Mouse (Mus musculus): ENCODE measurements around the gene Acly. TPM values are rescaled to one million over a fixed set of nuclear protein-coding genes. Genes with fewer than 3 reads are reported as not detected.

Gene Acly
- polyA plus RNA-seq, 1 experiment from 2014 or later, result 255 TPM

- Histone ChIP-seq H3K9me3 (no peaks in the 10 kb centered on the region), H3K9ac (peak overlapping the region; percentile 94), H3K4me3 (peak overlapping the region; percentile 78), H3K27me3 (no peaks in the 10 kb centered on the region), H3K36me3 (peaks cover 37% of the 10 kb centered on the region), H3K4me2 (peak overlapping the region; percentile 90), H3K4me1 (replicated peaks) (peaks cover 51% of the 10 kb centered on the region), H3K27ac (no peak overlapping the region)
- ATAC-seq (ENCODE audit: low FRiP score), result no peak
- 42% methylated on average over 11 of the region's 11 CpGs for WGBS
Observed at GRCm38 (mm10) chr11:100524987-100525630, 2.7 kb downstream of the Acly start.

- H3K4me1 ChIP-seq (replicated peaks), result peaks cover 54% of the 10 kb centered on the region
- ATAC-seq (ENCODE audit: low FRiP score), result no peak
- H3K4me3 ChIP-seq, result peak overlapping the region; percentile 78
- H3K9me3 ChIP-seq, result no peaks in the 10 kb centered on the region
- 0 out of 2 replicates have a peak overlapping the region, but pooled peaks have one; percentile 94 for H3K9ac ChIP-seq
- no peak overlapping the region for H3K27ac ChIP-seq
- WGBS, result 83% methylated on average over 5 of the region's 5 CpGs
- H3K4me2 ChIP-seq, result peak overlapping the region; percentile 90
- H3K27me3 ChIP-seq, result no peaks in the 10 kb centered on the region
- peaks cover 44% of the 10 kb centered on the region for H3K36me3 ChIP-seq
Observed at GRCm38 (mm10) chr11:100524358-100524757, 3.4 kb downstream of the Acly start.

GRCm38 (mm10) chr11:100520838-100521237 is 7.0 kb downstream of the Acly start:
- no peak overlapping the region for H3K4me2 ChIP-seq
- peak overlapping the region; percentile 35; the same call in 1 of the 2 replicates for H3K9ac ChIP-seq
- WGBS, result 56% methylated on average over 15 of the region's 15 CpGs
- no peak overlapping the region for H3K4me3 ChIP-seq
- ATAC-seq (ENCODE audit: low FRiP score), result peak; percentile 52; the same call in 1 of the 2 replicates
- H3K27ac ChIP-seq, result peak overlapping the region; percentile 52
- no peaks in the 10 kb centered on the region for H3K9me3 ChIP-seq
- peaks cover 78% of the 10 kb centered on the region for H3K36me3 ChIP-seq
- H3K4me1 ChIP-seq (replicated peaks), result peaks cover 59% of the 10 kb centered on the region
- H3K27me3 ChIP-seq, result no peaks in the 10 kb centered on the region

DNA sequence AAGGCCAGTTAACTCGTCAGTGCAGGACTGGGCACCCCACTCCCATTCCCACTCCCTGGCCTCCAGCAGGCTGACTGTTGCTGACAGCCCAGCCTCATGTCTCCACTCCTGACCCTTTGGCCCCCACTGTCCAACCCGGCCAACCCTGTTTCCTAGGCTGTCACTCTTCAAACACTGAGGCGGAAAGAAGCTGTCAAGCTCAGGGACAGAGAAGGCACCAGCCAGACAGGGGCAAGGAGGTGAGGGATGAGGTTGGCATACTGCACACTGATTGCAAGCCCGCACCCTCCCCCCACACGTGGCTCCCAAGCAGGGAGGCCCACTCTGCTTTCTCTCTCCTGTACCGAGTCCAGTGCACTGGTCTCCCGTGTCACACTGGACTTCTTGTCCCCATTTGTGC is 8.6 kb downstream of the Acly start:
- Histone ChIP-seq H3K4me1 (replicated peaks) (peaks cover 42% of the 10 kb centered on the region), H3K9ac (no peak overlapping the region), H3K4me2 (no peak overlapping the region), H3K36me3 (peaks cover 95% of the 10 kb centered on the region), H3K9me3 (no peaks in the 10 kb centered on the region), H3K27ac (peak overlapping the region; percentile 44; the same call in 1 of the 2 replicates), H3K4me3 (no peak overlapping the region), H3K27me3 (no peaks in the 10 kb centered on the region)
- WGBS, result 79% methylated on average over 7 of the region's 7 CpGs
- ATAC-seq (ENCODE audit: low FRiP score), result no peak

GRCm38 (mm10) chr11:100518188-100518591 is 9.6 kb downstream of the Acly start:
- peaks cover 34% of the 10 kb centered on the region for H3K4me1 ChIP-seq (replicated peaks)
- H3K27ac ChIP-seq, result peak overlapping the region; percentile 44
- H3K27me3 ChIP-seq, result no peaks in the 10 kb centered on the region
- no peaks in the 10 kb centered on the region for H3K9me3 ChIP-seq
- peak; percentile 35 for ATAC-seq (ENCODE audit: low FRiP score)
- no peak overlapping the region for H3K4me3 ChIP-seq
- no peak overlapping the region for H3K9ac ChIP-seq
- H3K36me3 ChIP-seq, result peaks cover 99% of the 10 kb centered on the region
- H3K4me2 ChIP-seq, result no peak overlapping the region
- 52% methylated on average over 5 of the region's 5 CpGs for WGBS

- H3K9ac ChIP-seq, result no peak overlapping the region
- peak overlapping the region; percentile 35; the same call in 1 of the 2 replicates for H3K27ac ChIP-seq
- H3K27me3 ChIP-seq, result no peaks in the 10 kb centered on the region
- H3K36me3 ChIP-seq, result peaks cover 98% of the 10 kb centered on the region
- WGBS, result 72% methylated on average over 9 of the region's 9 CpGs
- peaks cover 34% of the 10 kb centered on the region for H3K4me1 ChIP-seq (replicated peaks)
- no peak overlapping the region for H3K4me3 ChIP-seq
- ATAC-seq (ENCODE audit: low FRiP score), result no peak
- no peak overlapping the region for H3K4me2 ChIP-seq
- H3K9me3 ChIP-seq, result no peaks in the 10 kb centered on the region
Observed at GRCm38 (mm10) chr11:100516291-100516690, 11.5 kb downstream of the Acly start.

- H3K36me3 ChIP-seq, result peaks cover 97% of the 10 kb centered on the region
- no peak overlapping the region for H3K4me2 ChIP-seq
- no peak overlapping the region for H3K4me3 ChIP-seq
- no peak overlapping the region for H3K27ac ChIP-seq
- no peak for ATAC-seq (ENCODE audit: low FRiP score)
- peaks cover 31% of the 10 kb centered on the region for H3K4me1 ChIP-seq (replicated peaks)
- H3K27me3 ChIP-seq, result no peaks in the 10 kb centered on the region
- 90% methylated on average over 9 of the region's 9 CpGs for WGBS
- H3K9me3 ChIP-seq, result no peaks in the 10 kb centered on the region
- no peak overlapping the region for H3K9ac ChIP-seq
Observed at GRCm38 (mm10) chr11:100515789-100516188, 12.0 kb downstream of the Acly start.

DNA sequence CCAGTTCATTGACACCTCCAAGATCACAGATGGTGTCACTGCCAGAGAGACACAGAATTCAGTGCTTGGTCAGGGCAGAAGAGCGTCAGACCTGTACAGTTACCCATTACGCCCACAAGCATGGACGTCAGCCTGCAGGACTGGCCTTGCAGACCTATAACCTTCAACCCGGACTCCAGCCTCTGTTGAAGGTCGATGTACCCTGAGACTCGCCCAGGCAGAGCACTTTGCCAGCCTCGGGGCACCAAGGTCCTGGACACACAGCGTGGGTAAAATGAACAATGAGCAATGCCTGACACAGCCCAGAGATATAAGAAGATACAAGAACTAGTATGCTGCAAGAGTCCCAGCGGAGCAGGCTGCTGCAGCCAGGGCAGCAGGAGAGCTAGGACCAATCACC is 12.7 kb downstream of the Acly start:
- Histone ChIP-seq H3K4me2 (no peak overlapping the region), H3K9me3 (no peaks in the 10 kb centered on the region), H3K4me1 (replicated peaks) (peaks cover 27% of the 10 kb centered on the region), H3K27me3 (no peaks in the 10 kb centered on the region), H3K9ac (no peak overlapping the region), H3K36me3 (peaks cover 94% of the 10 kb centered on the region), H3K27ac (no peak overlapping the region), H3K4me3 (no peak overlapping the region)
- ATAC-seq (ENCODE audit: low FRiP score), result no peak
- WGBS, result 91% methylated on average over 9 of the region's 9 CpGs

- no peak overlapping the region for H3K9ac ChIP-seq
- H3K4me1 ChIP-seq (replicated peaks), result peaks cover 18% of the 10 kb centered on the region
- no peak overlapping the region for H3K27ac ChIP-seq
- no peaks in the 10 kb centered on the region for H3K9me3 ChIP-seq
- H3K4me3 ChIP-seq, result no peak overlapping the region
- H3K27me3 ChIP-seq, result no peaks in the 10 kb centered on the region
- H3K36me3 ChIP-seq, result peaks cover 94% of the 10 kb centered on the region
- no peak for ATAC-seq (ENCODE audit: low FRiP score)
- no peak overlapping the region for H3K4me2 ChIP-seq
- 91% methylated on average over 10 of the region's 10 CpGs for WGBS
Observed at GRCm38 (mm10) chr11:100513716-100514115, 14.1 kb downstream of the Acly start.

GRCm38 (mm10) chr11:100512384-100512783 is 15.4 kb downstream of the Acly start:
- 90% methylated on average over 1 of the region's 1 CpGs for WGBS
- H3K27me3 ChIP-seq, result no peaks in the 10 kb centered on the region
- H3K4me1 ChIP-seq (replicated peaks), result peaks cover 7% of the 10 kb centered on the region
- no peaks in the 10 kb centered on the region for H3K9me3 ChIP-seq
- no peak overlapping the region for H3K27ac ChIP-seq
- no peak overlapping the region for H3K4me3 ChIP-seq
- no peak overlapping the region for H3K4me2 ChIP-seq
- H3K36me3 ChIP-seq, result peaks cover 92% of the 10 kb centered on the region
- no peak for ATAC-seq (ENCODE audit: low FRiP score)
- no peak overlapping the region for H3K9ac ChIP-seq

DNA sequence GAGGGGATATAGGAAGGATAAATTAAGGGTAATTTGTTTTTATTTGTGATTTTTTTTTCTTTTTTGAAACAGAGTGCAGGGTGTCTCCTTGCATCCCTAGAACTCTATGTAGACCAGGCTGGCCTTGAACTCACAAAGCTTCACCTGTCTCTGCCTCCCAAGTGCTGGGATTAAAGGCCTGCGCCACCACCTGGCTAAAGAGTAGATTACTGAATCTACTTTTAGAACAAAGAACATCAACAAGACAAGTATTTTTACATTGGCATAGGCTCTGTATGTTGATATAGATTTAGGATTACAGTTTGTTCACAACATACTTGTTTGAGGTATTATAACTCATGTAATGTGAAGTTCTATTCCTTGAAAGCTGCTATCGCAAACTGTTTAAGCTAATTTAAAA is 17.2 kb downstream of the Acly start:
- 92% methylated on average over 2 of the region's 2 CpGs for WGBS
- Histone ChIP-seq H3K36me3 (peaks cover 93% of the 10 kb centered on the region), H3K27ac (no peak overlapping the region)

DNA sequence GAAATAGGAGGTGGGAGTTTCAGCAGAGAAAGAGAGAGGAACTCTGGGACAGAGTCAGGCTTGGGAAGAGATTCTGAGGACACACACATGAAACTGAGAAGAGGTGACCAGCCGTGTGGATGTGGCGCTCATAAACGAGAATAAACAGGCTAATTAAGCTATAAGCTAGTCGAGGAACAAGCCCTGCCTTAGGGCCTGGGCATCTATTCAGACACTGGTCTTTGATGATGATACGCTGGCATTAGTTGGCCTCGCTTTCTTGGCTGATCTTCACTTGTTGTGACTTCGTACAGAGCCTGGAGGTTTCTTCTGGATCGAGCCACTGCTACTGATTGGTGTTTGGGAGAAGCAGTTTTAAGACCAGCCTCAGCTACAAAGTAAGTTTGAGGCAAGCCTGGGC is 21.8 kb downstream of the Acly start:
- Histone ChIP-seq H3K27ac (no peak overlapping the region), H3K9me3 (no peaks in the 10 kb centered on the region), H3K9ac (no peak overlapping the region), H3K36me3 (peaks cover 94% of the 10 kb centered on the region), H3K4me3 (no peak overlapping the region), H3K27me3 (no peaks in the 10 kb centered on the region), H3K4me1 (replicated peaks) (no peaks in the 10 kb centered on the region), H3K4me2 (no peak overlapping the region)
- WGBS, result 96% methylated on average over 8 of the region's 8 CpGs
- no peak for ATAC-seq (ENCODE audit: low FRiP score)

More for the DNA sequence above, 17.2 kb downstream of the Acly start:
- Histone ChIP-seq H3K27me3 (no peaks in the 10 kb centered on the region), H3K4me2 (no peak overlapping the region), H3K4me3 (no peak overlapping the region), H3K4me1 (replicated peaks) (no peaks in the 10 kb centered on the region), H3K9ac (no peak overlapping the region), H3K9me3 (no peaks in the 10 kb centered on the region)
- no peak for ATAC-seq (ENCODE audit: low FRiP score)

DNA sequence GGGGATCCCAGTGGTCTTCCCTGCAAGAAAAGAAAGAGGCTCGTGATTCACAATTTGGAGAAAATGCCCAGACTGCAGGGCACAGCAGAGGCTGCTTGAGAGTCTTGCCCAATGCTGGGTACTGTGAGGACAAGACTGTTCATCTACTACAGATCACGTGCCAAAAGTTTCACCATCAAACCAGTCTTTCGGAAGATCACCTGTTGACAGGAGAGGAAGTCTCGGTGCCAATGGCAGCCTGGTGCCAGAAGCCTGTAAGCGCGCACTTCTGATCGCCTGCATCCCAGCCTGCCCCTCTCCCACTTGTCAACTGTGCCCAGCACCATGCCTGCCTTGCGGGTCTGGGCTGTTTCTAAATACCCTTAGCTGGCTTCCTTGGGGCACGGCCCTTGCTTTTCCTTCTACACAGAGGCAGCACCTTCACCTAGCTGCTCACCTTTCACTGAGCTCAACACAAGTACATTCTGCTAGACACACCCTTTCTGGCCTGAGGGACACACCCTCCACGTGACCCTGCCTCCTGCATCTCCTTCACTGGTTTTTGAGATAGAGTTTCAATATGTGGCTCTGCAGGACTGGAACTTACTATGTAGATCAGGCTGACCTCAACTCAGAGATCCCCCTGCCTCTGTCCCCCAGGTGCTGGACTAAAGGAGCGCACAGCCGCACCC is 22.7 kb downstream of the Acly start:
- Histone ChIP-seq H3K27me3 (no peaks in the 10 kb centered on the region), H3K9ac (no peak overlapping the region), H3K4me2 (no peak overlapping the region), H3K36me3 (peaks cover 98% of the 10 kb centered on the region), H3K27ac (no peak overlapping the region), H3K4me3 (no peak overlapping the region), H3K9me3 (no peaks in the 10 kb centered on the region), H3K4me1 (replicated peaks) (no peaks in the 10 kb centered on the region)
- 97% methylated on average over 12 of the region's 12 CpGs for WGBS
- no peak for ATAC-seq (ENCODE audit: low FRiP score)
